Mouse (Mus musculus): ENCODE data around the gene Nol3. TPM values are rescaled to one million over a fixed set of nuclear protein-coding genes. Genes with fewer than 3 reads are reported as not detected.

Nol3 gene
- 1.3 and 3.5 TPM in 2 replicates for polyA plus RNA-seq (2015; fragmentation: Nextera tagmentation; extraction: Ambion mirVana)

GRCm38 (mm10) chr8:105275840-105276239 is at the start of gene Nol3:
Nol3 (plus strand) TSS chr8:105276140.

GRCm38 (mm10) chr8:105254966-105255350 is 21.0 kb upstream of the Nol3 start, which contains the start of gene B3gnt9:
B3gnt9 (minus strand) TSS chr8:105255153.

GRCm38 (mm10) chr8:105264024-105264982 is 11.6 kb upstream of the Nol3 start, which contains the start of the genes Tradd and Fbxl8:
Tradd (minus strand) TSS chr8:105264609.
Fbxl8 (plus strand) TSS chr8:105264648.

GRCm38 (mm10) chr8:105269461-105269947 is 6.4 kb upstream of the Nol3 start, which contains the start of gene Hsf4:
Hsf4 (plus strand) TSS chr8:105269801.

GRCm38 (mm10) chr8:105289805-105290460 is 14.0 kb downstream of the Nol3 start, which contains the start of gene 4931428F04Rik:
4931428F04Rik (minus strand) TSS chr8:105289864.

GRCm38 (mm10) chr8:105295895-105296573 is 20.1 kb downstream of the Nol3 start, which contains the start of gene Exoc3l:
Exoc3l (minus strand) TSS chr8:105296101.

GRCm38 (mm10) chr8:105297511-105298192 is 21.7 kb downstream of the Nol3 start, which contains the start of gene E2f4:
E2f4 (plus strand) TSS chr8:105297663.

GRCm38 (mm10) chr8:105305211-105306145 is 29.5 kb downstream of the Nol3 start, which contains the start of gene Elmo3:
Elmo3 (plus strand) TSS chr8:105305601.

GRCm38 (mm10) chr8:105326141-105326672 is 50.3 kb downstream of the Nol3 start, which contains the start of the genes Lrrc29 and Tmem208:
Lrrc29 (minus strand) TSS chr8:105326278.
Tmem208 (plus strand) TSS chr8:105326354.

Small RNAs within 50 kb of the gene (microRNA-seq; reads per million reads assigned to microRNA genes)
- gene Gm27320 (ENCODE audit: borderline replicate concordance, insufficient number of aligned reads) (not detected), gene Mir328 (ENCODE audit: borderline replicate concordance, insufficient number of aligned reads) (268 reads per million, percentile 57 among the genes with 10 or more reads in this experiment)

Other genes with a start within 250 kb of the Nol3 start
- 1.4 and 1.5 TPM in 2 replicates for gene Ces3a, start 227.5 kb upstream of the Nol3 start, polyA plus RNA-seq (2015; fragmentation: Nextera tagmentation; extraction: Ambion mirVana)
- not detected in 2 replicates for gene Ces3b, start 192.4 kb upstream of the Nol3 start, polyA plus RNA-seq (2015; fragmentation: Nextera tagmentation; extraction: Ambion mirVana)
- not detected in 2 replicates for gene Ces4a, start 144.3 kb upstream of the Nol3 start, polyA plus RNA-seq (2015; fragmentation: Nextera tagmentation; extraction: Ambion mirVana)
- 46.7 and 52.1 TPM in 2 replicates for gene Cbfb, start 105.5 kb upstream of the Nol3 start, polyA plus RNA-seq (2015; fragmentation: Nextera tagmentation; extraction: Ambion mirVana)
- 15.0 and 24.6 TPM in 2 replicates for gene D230025D16Rik, start 51.0 kb upstream of the Nol3 start, polyA plus RNA-seq (2015; fragmentation: Nextera tagmentation; extraction: Ambion mirVana)
- gene B3gnt9, start 21.0 kb upstream of the Nol3 start, polyA plus RNA-seq (2015; fragmentation: Nextera tagmentation; extraction: Ambion mirVana) = 18.4 and 28.4 TPM in 2 replicates
- gene Tradd, start 11.5 kb upstream of the Nol3 start, polyA plus RNA-seq (2015; fragmentation: Nextera tagmentation; extraction: Ambion mirVana) = 26.7 and 34.2 TPM in 2 replicates
- gene Fbxl8, start 11.5 kb upstream of the Nol3 start, polyA plus RNA-seq (2015; fragmentation: Nextera tagmentation; extraction: Ambion mirVana) = 1.5 and 2.9 TPM in 2 replicates
- 0.16 and 0.23 TPM in 2 replicates for gene Hsf4, start 6.3 kb upstream of the Nol3 start, polyA plus RNA-seq (2015; fragmentation: Nextera tagmentation; extraction: Ambion mirVana)
- gene 4931428F04Rik, start 13.7 kb downstream of the Nol3 start, polyA plus RNA-seq (2015; fragmentation: Nextera tagmentation; extraction: Ambion mirVana) = 4.5 and 7.9 TPM in 2 replicates
- 6.5 and 16.8 TPM in 2 replicates for gene Exoc3l, start 20.0 kb downstream of the Nol3 start, polyA plus RNA-seq (2015; fragmentation: Nextera tagmentation; extraction: Ambion mirVana)
- 37.7 and 47.4 TPM in 2 replicates for gene E2f4, start 21.5 kb downstream of the Nol3 start, polyA plus RNA-seq (2015; fragmentation: Nextera tagmentation; extraction: Ambion mirVana)
- gene Elmo3, start 29.5 kb downstream of the Nol3 start, polyA plus RNA-seq (2015; fragmentation: Nextera tagmentation; extraction: Ambion mirVana) = 4.0 and 8.4 TPM in 2 replicates
- gene Lrrc29, start 50.1 kb downstream of the Nol3 start, polyA plus RNA-seq (2015; fragmentation: Nextera tagmentation; extraction: Ambion mirVana) = 5.5 and 9.6 TPM in 2 replicates
- gene Tmem208, start 50.2 kb downstream of the Nol3 start, polyA plus RNA-seq (2015; fragmentation: Nextera tagmentation; extraction: Ambion mirVana) = 154 and 181 TPM in 2 replicates
- 1.1 and 1.2 TPM in 2 replicates for gene Fhod1, start 71.8 kb downstream of the Nol3 start, polyA plus RNA-seq (2015; fragmentation: Nextera tagmentation; extraction: Ambion mirVana)
- 0.87 and 0.96 TPM in 2 replicates for gene Slc9a5, start 72.7 kb downstream of the Nol3 start, polyA plus RNA-seq (2015; fragmentation: Nextera tagmentation; extraction: Ambion mirVana)
- gene Plekhg4, start 97.1 kb downstream of the Nol3 start, polyA plus RNA-seq (2015; fragmentation: Nextera tagmentation; extraction: Ambion mirVana) = 0.07 and 0.09 TPM in 2 replicates
- gene Kctd19, start 137.4 kb downstream of the Nol3 start, polyA plus RNA-seq (2015; fragmentation: Nextera tagmentation; extraction: Ambion mirVana) = 0.09 and 0.12 TPM in 2 replicates
- gene Lrrc36, start 137.4 kb downstream of the Nol3 start, polyA plus RNA-seq (2015; fragmentation: Nextera tagmentation; extraction: Ambion mirVana) = 1.5 and 2.0 TPM in 2 replicates
- 223 and 469 TPM in 2 replicates for gene Tppp3, start 195.4 kb downstream of the Nol3 start, polyA plus RNA-seq (2015; fragmentation: Nextera tagmentation; extraction: Ambion mirVana)
- gene Zdhhc1, start 220.8 kb downstream of the Nol3 start, polyA plus RNA-seq (2015; fragmentation: Nextera tagmentation; extraction: Ambion mirVana) = 23.7 and 25.9 TPM in 2 replicates
- 2.4 and 3.1 TPM in 2 replicates for gene Hsd11b2, start 242.6 kb downstream of the Nol3 start, polyA plus RNA-seq (2015; fragmentation: Nextera tagmentation; extraction: Ambion mirVana)

Measured in adrenal gland, postnatal 0 days (tissue).